Mouse (Mus musculus): Measurements from ENCODE around the gene Insm1. TPM values are rescaled to one million over a fixed set of nuclear protein-coding genes. Genes with fewer than 3 reads are reported as not detected.

The Insm1 gene
- polyA plus RNA-seq, 1 experiment = 51.1 TPM

- peak; percentile 95 for DNase-seq (ENCODE audit: low read depth)
Measured at GRCm38 (mm10) chr2:146217227-146217980, 4.3 kb upstream of the Insm1 start.

GRCm38 (mm10) chr2:146218161-146218691, 3.5 kb upstream of the Insm1 start:
- peak; percentile 90 for DNase-seq (ENCODE audit: low read depth)
- TF ChIP-seq POLR2A (IDR thresholded peaks at IDR 0.05; ENCODE audit: borderline replicate concordance, extremely low read depth, insufficient read depth, insufficient read length, poor library complexity, severe bottlenecking) (no peak), CTCF (IDR thresholded peaks at IDR 0.05; ENCODE audit: borderline replicate concordance, extremely low read depth, insufficient read depth, insufficient read length) (no peak)

More at GRCm38 (mm10) chr2:146217227-146217980, 4.3 kb upstream of the Insm1 start:
- TF ChIP-seq POLR2A (IDR thresholded peaks at IDR 0.05; ENCODE audit: borderline replicate concordance, extremely low read depth, insufficient read depth, insufficient read length, poor library complexity, severe bottlenecking) = no peak
- no peak for TF ChIP-seq CTCF (IDR thresholded peaks at IDR 0.05; ENCODE audit: borderline replicate concordance, extremely low read depth, insufficient read depth, insufficient read length)

- DNase-seq (ENCODE audit: low read depth) = peak; percentile 59
- TF ChIP-seq CTCF (IDR thresholded peaks at IDR 0.05; ENCODE audit: borderline replicate concordance, extremely low read depth, insufficient read depth, insufficient read length) = no peak
- TF ChIP-seq POLR2A (IDR thresholded peaks at IDR 0.05; ENCODE audit: borderline replicate concordance, extremely low read depth, insufficient read depth, insufficient read length, poor library complexity, severe bottlenecking) = no peak
Measured at GRCm38 (mm10) chr2:146218881-146219535, 2.7 kb upstream of the Insm1 start.

DNA sequence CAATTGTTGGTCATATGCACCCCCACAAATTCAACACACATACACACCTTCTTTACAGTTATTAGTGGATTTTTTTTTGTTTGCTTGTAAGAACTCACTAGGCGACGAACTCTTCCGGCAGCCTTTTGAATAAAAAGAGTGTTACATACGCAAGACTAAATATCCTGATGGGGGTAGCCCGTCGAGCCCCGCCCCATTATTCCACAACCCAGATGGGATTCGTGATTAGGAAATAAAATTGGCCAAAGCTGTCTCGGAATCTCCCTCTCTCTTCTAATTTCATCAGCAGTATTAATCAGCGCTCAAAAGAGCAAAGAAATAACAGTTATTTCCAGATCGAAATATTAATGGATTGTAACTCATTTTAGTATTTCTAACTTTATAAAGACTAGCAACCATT, 1.9 kb upstream of the Insm1 start:
- DNase-seq (ENCODE audit: low read depth) = peak; percentile 75
- no peak for TF ChIP-seq CTCF (IDR thresholded peaks at IDR 0.05; ENCODE audit: borderline replicate concordance, extremely low read depth, insufficient read depth, insufficient read length)
- no peak for TF ChIP-seq POLR2A (IDR thresholded peaks at IDR 0.05; ENCODE audit: borderline replicate concordance, extremely low read depth, insufficient read depth, insufficient read length, poor library complexity, severe bottlenecking)

DNA sequence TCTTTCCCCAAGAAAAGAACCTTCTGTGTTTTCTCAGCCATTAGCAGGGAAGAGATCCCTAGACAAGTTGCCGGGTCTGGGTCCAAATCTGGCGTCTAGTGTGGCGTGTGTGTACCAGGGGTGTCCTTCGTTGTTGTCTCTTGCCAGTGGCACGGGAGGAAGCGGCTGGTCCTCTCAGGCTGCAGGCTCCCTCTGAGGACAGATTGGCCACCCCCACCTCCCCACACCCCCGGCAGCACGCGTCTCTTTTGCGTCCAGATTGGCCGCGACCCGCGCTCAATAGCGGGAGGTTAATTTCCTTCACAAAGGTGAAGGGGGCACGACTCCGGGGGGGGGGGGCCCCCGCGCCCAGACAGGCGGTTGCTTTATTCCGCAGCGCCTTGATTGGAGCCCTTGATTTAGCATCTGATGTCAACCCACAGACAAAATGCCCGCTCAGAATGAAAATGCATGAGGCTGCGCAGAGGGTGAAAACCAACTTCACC, 1.1 kb upstream of the Insm1 start:
- TF ChIP-seq POLR2A (IDR thresholded peaks at IDR 0.05; ENCODE audit: borderline replicate concordance, extremely low read depth, insufficient read depth, insufficient read length, poor library complexity, severe bottlenecking) = no peak
- TF ChIP-seq CTCF (IDR thresholded peaks at IDR 0.05; ENCODE audit: borderline replicate concordance, extremely low read depth, insufficient read depth, insufficient read length) = no peak
- peak; percentile 88 for DNase-seq (ENCODE audit: low read depth)

DNA sequence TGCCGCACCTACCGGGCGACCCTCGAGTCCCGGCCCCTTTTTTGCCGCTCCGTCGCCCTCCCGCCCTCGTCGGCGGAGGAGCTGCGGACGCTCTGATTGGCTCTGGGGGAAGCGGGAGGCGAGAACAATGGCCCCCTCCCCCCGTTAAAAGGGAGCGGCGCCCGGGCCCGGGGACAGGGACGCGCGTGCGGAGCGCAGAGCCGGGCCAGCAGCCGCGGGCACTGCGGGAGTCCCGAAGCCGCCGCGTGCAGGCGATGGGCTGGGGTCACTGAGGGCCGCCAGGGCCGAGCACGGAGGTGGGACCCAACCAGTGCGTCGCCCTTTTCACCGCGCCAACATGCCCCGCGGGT, 183 bp downstream of the Insm1 start:
- peak; percentile 98 for DNase-seq (ENCODE audit: low read depth)
- peak; percentile 100 for TF ChIP-seq POLR2A (IDR thresholded peaks at IDR 0.05; ENCODE audit: borderline replicate concordance, extremely low read depth, insufficient read depth, insufficient read length, poor library complexity, severe bottlenecking)
- no peak for TF ChIP-seq CTCF (IDR thresholded peaks at IDR 0.05; ENCODE audit: borderline replicate concordance, extremely low read depth, insufficient read depth, insufficient read length)

DNA sequence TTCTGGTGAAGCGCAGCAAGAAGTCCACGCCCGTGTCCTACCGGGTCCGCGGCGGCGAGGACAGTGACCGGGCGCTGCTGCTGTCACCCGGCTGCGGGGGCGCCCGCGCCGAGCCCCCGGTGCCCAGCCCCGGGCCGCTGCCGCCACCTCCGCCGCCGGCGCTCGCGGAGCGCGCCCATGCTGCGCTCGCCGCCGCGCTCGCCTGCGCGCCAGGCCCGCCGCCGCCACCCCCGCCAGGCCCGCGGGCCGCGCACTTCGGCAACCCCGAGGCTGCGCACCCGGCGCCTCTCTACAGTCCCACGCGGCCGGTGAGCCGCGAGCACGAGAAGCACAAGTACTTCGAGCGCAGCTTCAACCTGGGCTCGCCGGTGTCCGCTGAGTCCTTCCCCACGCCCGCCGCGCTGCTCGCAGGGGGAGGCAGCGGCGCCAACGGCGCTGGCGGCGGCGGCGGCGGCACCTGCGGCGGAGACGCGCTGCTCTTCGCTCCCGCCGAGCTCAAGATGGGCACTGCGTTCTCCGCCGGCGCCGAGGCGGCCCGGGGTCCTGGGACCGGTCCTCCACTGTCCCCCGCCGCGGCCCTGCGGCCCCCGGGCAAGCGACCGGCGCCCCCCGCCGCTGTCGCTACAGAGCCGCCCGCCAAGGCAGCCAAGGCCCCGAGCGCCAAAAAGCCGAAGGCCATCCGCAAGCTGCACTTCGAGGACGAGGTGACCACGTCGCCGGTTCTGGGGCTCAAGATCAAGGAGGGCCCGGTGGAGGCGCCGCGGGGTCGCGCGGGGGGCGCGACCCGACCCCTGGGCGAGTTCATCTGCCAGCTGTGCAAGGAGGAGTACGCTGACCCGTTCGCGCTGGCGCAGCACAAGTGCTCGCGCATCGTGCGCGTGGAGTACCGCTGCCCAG, 806 bp downstream of the Insm1 start:
- TF ChIP-seq POLR2A (IDR thresholded peaks at IDR 0.05; ENCODE audit: borderline replicate concordance, extremely low read depth, insufficient read depth, insufficient read length, poor library complexity, severe bottlenecking) (peak; percentile 19; the same call in 1 of the 2 replicates), CTCF (IDR thresholded peaks at IDR 0.05; ENCODE audit: borderline replicate concordance, extremely low read depth, insufficient read depth, insufficient read length) (no peak)
- DNase-seq (ENCODE audit: low read depth) = peak; percentile 69

- DNase-seq (ENCODE audit: low read depth) = peak; percentile 67
- TF ChIP-seq CTCF (IDR thresholded peaks at IDR 0.05; ENCODE audit: borderline replicate concordance, extremely low read depth, insufficient read depth, insufficient read length) (peak; percentile 24; the same call in 1 of the 2 replicates), POLR2A (IDR thresholded peaks at IDR 0.05; ENCODE audit: borderline replicate concordance, extremely low read depth, insufficient read depth, insufficient read length, poor library complexity, severe bottlenecking) (0 out of 2 replicates have a peak, but pooled peaks have one; percentile 2)
Measured at GRCm38 (mm10) chr2:146223176-146223905, 1.6 kb downstream of the Insm1 start.

GRCm38 (mm10) chr2:146224141-146224540, 2.4 kb downstream of the Insm1 start:
- no peak for TF ChIP-seq POLR2A (IDR thresholded peaks at IDR 0.05; ENCODE audit: borderline replicate concordance, extremely low read depth, insufficient read depth, insufficient read length, poor library complexity, severe bottlenecking)
- TF ChIP-seq CTCF (IDR thresholded peaks at IDR 0.05; ENCODE audit: borderline replicate concordance, extremely low read depth, insufficient read depth, insufficient read length) = no peak
- peak; percentile 49 for DNase-seq (ENCODE audit: low read depth)

DNA sequence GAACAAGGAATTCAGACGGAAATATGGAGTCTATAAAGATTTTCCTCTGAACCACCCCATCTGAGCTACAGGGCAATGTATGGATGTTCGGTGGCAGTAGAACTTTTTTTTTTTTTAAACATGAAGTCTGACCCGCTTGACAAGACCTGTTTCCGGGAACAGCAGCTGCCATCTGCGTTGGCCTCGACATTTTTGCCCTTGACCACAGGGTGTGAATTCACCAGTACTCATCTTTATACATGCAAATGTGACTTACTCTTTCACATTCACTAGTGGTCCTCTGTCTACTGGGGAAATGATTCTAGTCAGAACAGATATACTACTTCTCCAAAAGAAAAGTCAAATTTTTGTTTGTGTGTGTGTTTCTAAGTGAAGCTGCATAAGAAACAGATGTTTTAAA, 4.1 kb downstream of the Insm1 start:
- TF ChIP-seq POLR2A (IDR thresholded peaks at IDR 0.05; ENCODE audit: borderline replicate concordance, extremely low read depth, insufficient read depth, insufficient read length, poor library complexity, severe bottlenecking) = no peak
- no peak for TF ChIP-seq CTCF (IDR thresholded peaks at IDR 0.05; ENCODE audit: borderline replicate concordance, extremely low read depth, insufficient read depth, insufficient read length)
- peak; percentile 50 for DNase-seq (ENCODE audit: low read depth)

Data from brain, embryonic 14.5 days (tissue).